Mouse (Mus musculus): ENCODE data around the gene Dhrs9.
A peak's percentile ranks its signal among the peaks of the same experiment; 100 is the strongest.

Dhrs9 gene

GRCm38 (mm10) chr2:69424829-69425228, 44.6 kb downstream of the Dhrs9 start:
- no peak for DNase-seq

GRCm38 (mm10) chr2:69426081-69426480, 45.8 kb downstream of the Dhrs9 start:
- DNase-seq: no peak

- no peak for DNase-seq
Measured at GRCm38 (mm10) chr2:69427141-69427540, 46.9 kb downstream of the Dhrs9 start.

GRCm38 (mm10) chr2:69428116-69428515, 47.9 kb downstream of the Dhrs9 start:
- peak; percentile 68 for DNase-seq

GRCm38 (mm10) chr2:69441656-69442055, 61.4 kb downstream of the Dhrs9 start:
- no peak for DNase-seq

- no peak for DNase-seq
Measured at GRCm38 (mm10) chr2:69445896-69446472, 65.7 kb downstream of the Dhrs9 start.

- DNase-seq: no peak
Measured at GRCm38 (mm10) chr2:69448581-69448980, 68.3 kb downstream of the Dhrs9 start.

GRCm38 (mm10) chr2:69451128-69451527, 70.9 kb downstream of the Dhrs9 start:
- DNase-seq: no peak

All from liver (tissue).